Mouse (Mus musculus): ENCODE measurements around the gene Ano4. TPM values are rescaled to one million over a fixed set of nuclear protein-coding genes. Genes with fewer than 3 reads are reported as not detected.

The Ano4 gene
- polyA plus RNA-seq, 1 experiment, result not detected

DNA sequence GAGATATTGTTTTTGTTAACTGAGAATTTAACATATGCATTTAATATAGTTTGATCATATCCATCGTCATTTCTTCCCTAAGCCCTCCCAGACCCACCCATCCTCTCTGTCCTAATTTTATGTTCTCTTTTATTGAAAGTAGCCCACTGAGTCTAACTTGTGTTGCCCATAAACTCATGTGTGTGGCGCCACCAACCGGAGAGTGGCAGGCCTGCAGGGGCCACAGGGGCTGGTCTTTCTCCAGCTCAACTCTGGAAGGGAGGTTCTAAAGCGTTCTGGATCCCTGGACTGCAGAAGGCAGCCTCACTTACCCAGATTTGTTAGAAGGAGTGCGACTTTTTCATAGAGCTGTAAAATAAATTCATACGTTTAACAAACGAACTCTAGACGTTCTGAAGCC, 361.1 kb downstream of the Ano4 start:
- Histone ChIP-seq H3K36me3 (ENCODE audit: control insufficient read depth, insufficient read depth, low read length) (no peaks in the 10 kb centered on the region), H3K27ac (ENCODE audit: insufficient read depth, low read length) (no peak overlapping the region), H3K27me3 (ENCODE audit: control insufficient read depth, insufficient read depth, low read length) (no peaks in the 10 kb centered on the region), H3K4me3 (ENCODE audit: extremely low read depth, insufficient read depth, insufficient read length) (no peak overlapping the region), H3K4me1 (ENCODE audit: control insufficient read depth, insufficient read depth, insufficient read length) (no peaks in the 10 kb centered on the region)
- no peak for DNase-seq (ENCODE audit: low read depth in 1 of 2, low spot score in 2 of 2)
- TF ChIP-seq CTCF (IDR thresholded peaks at IDR 0.05; ENCODE audit: extremely low read depth, insufficient read depth, insufficient read length, insufficient replicate concordance), result no peak
- no peak for TF ChIP-seq POLR2A (IDR thresholded peaks at IDR 0.05; ENCODE audit: low read depth, low read length)
- 35% methylated on average over 8 of the region's 8 CpGs for WGBS

DNA sequence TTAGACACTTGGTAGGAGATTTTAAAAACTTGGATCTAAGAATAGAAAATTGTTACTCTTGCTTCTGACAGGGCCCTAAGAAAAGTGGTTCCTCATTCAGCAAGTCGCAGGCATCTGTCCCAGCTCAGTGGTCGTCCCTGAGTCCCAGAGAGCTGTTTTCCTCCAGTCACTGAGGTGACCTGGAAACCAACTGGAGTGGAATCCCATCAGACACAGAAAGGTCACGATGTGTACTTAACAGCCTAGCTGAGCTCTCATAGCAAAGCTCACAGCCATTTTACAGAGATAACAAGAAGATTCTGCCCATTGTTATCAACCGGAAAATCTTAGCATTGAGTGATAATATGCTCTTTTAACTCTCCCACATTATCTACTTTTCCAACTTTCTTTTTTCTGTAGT, 365.1 kb downstream of the Ano4 start:
- no peaks in the 10 kb centered on the region for H3K36me3 ChIP-seq (ENCODE audit: control insufficient read depth, insufficient read depth, low read length)
- no peaks in the 10 kb centered on the region for H3K27me3 ChIP-seq (ENCODE audit: control insufficient read depth, insufficient read depth, low read length)
- H3K27ac ChIP-seq (ENCODE audit: insufficient read depth, low read length), result no peak overlapping the region
- TF ChIP-seq CTCF (IDR thresholded peaks at IDR 0.05; ENCODE audit: extremely low read depth, insufficient read depth, insufficient read length, insufficient replicate concordance) (no peak), POLR2A (IDR thresholded peaks at IDR 0.05; ENCODE audit: low read depth, low read length) (no peak)
- WGBS, result 68% methylated on average over 4 of the region's 4 CpGs
- no peaks in the 10 kb centered on the region for H3K4me1 ChIP-seq (ENCODE audit: control insufficient read depth, insufficient read depth, insufficient read length)
- H3K4me3 ChIP-seq (ENCODE audit: extremely low read depth, insufficient read depth, insufficient read length), result no peak overlapping the region
- no peak for DNase-seq (ENCODE audit: low read depth in 1 of 2, low spot score in 2 of 2)

- TF ChIP-seq CTCF (IDR thresholded peaks at IDR 0.05; ENCODE audit: extremely low read depth, insufficient read depth, insufficient read length, insufficient replicate concordance) (no peak), POLR2A (IDR thresholded peaks at IDR 0.05; ENCODE audit: low read depth, low read length) (no peak)
- WGBS, result 78% methylated on average over 6 of the region's 6 CpGs
- Histone ChIP-seq H3K4me1 (ENCODE audit: control insufficient read depth, insufficient read depth, insufficient read length) (no peaks in the 10 kb centered on the region), H3K4me3 (ENCODE audit: extremely low read depth, insufficient read depth, insufficient read length) (no peak overlapping the region), H3K27ac (ENCODE audit: insufficient read depth, low read length) (no peak overlapping the region), H3K27me3 (ENCODE audit: control insufficient read depth, insufficient read depth, low read length) (no peaks in the 10 kb centered on the region), H3K36me3 (ENCODE audit: control insufficient read depth, insufficient read depth, low read length) (no peaks in the 10 kb centered on the region)
- DNase-seq (ENCODE audit: low read depth in 1 of 2, low spot score in 2 of 2), result no peak
Measured at GRCm38 (mm10) chr10:88978932-88979331, 365.6 kb downstream of the Ano4 start.

- Histone ChIP-seq H3K27me3 (ENCODE audit: control insufficient read depth, insufficient read depth, low read length) (no peaks in the 10 kb centered on the region), H3K27ac (ENCODE audit: insufficient read depth, low read length) (no peak overlapping the region), H3K4me1 (ENCODE audit: control insufficient read depth, insufficient read depth, insufficient read length) (no peaks in the 10 kb centered on the region), H3K36me3 (ENCODE audit: control insufficient read depth, insufficient read depth, low read length) (no peaks in the 10 kb centered on the region), H3K4me3 (ENCODE audit: extremely low read depth, insufficient read depth, insufficient read length) (no peak overlapping the region)
- no peak for TF ChIP-seq POLR2A (IDR thresholded peaks at IDR 0.05; ENCODE audit: low read depth, low read length)
- no peak for TF ChIP-seq CTCF (IDR thresholded peaks at IDR 0.05; ENCODE audit: extremely low read depth, insufficient read depth, insufficient read length, insufficient replicate concordance)
- DNase-seq (ENCODE audit: low read depth in 1 of 2, low spot score in 2 of 2), result no peak
- WGBS, result 80% methylated on average over 7 of the region's 7 CpGs
Measured at GRCm38 (mm10) chr10:88970951-88971725, 373.4 kb downstream of the Ano4 start.

DNA sequence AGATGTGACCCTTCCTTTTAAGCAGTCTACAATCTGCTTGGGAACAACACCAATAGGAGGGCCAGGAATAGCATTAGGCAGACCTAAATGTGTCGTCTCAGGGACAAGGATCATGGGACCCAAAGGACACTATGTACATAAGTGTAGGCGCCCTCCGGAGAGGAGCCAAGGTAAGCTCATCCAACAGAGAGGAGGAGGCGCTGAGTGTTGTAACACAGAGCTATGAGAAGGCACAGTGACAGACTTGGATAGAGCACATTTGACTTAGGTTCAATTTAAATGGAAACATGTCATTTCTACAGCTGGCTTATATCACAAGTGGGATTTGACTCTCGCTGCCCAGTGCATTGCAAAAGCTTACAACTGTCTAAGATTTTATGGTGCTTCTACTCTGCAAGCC, 376.0 kb downstream of the Ano4 start:
- TF ChIP-seq CTCF (IDR thresholded peaks at IDR 0.05; ENCODE audit: extremely low read depth, insufficient read depth, insufficient read length, insufficient replicate concordance) (no peak), POLR2A (IDR thresholded peaks at IDR 0.05; ENCODE audit: low read depth, low read length) (no peak)
- H3K36me3 ChIP-seq (ENCODE audit: control insufficient read depth, insufficient read depth, low read length), result no peaks in the 10 kb centered on the region
- no peak overlapping the region for H3K27ac ChIP-seq (ENCODE audit: insufficient read depth, low read length)
- no peak overlapping the region for H3K4me3 ChIP-seq (ENCODE audit: extremely low read depth, insufficient read depth, insufficient read length)
- DNase-seq (ENCODE audit: low read depth in 1 of 2, low spot score in 2 of 2), result no peak
- H3K27me3 ChIP-seq (ENCODE audit: control insufficient read depth, insufficient read depth, low read length), result no peaks in the 10 kb centered on the region
- WGBS, result 89% methylated on average over 5 of the region's 5 CpGs
- no peaks in the 10 kb centered on the region for H3K4me1 ChIP-seq (ENCODE audit: control insufficient read depth, insufficient read depth, insufficient read length)

DNA sequence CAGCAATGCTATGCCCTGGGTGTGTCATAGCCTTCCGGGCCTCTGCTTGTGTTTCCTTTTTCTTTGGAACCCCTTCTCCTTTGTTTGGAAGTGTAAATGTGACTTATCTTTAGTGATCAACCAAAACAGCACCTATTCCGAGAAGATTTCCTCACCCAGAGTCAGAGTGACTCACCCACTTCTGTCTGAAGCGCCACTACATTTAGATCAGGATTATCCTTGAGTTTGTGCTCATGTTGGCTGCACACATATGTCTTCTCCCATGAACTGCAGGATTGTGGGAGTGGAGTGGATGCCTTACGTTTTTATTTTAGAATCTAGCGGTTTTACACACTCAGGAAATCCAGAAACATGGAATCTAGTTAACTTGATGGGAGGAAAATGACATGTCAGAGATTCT, 383.8 kb downstream of the Ano4 start:
- TF ChIP-seq CTCF (IDR thresholded peaks at IDR 0.05; ENCODE audit: extremely low read depth, insufficient read depth, insufficient read length, insufficient replicate concordance) (no peak), POLR2A (IDR thresholded peaks at IDR 0.05; ENCODE audit: low read depth, low read length) (no peak)
- H3K27me3 ChIP-seq (ENCODE audit: control insufficient read depth, insufficient read depth, low read length), result no peaks in the 10 kb centered on the region
- no peaks in the 10 kb centered on the region for H3K4me1 ChIP-seq (ENCODE audit: control insufficient read depth, insufficient read depth, insufficient read length)
- H3K4me3 ChIP-seq (ENCODE audit: extremely low read depth, insufficient read depth, insufficient read length), result no peak overlapping the region
- DNase-seq (ENCODE audit: low read depth in 1 of 2, low spot score in 2 of 2), result no peak
- H3K27ac ChIP-seq (ENCODE audit: insufficient read depth, low read length), result no peak overlapping the region
- WGBS, result 69% methylated on average over 5 of the region's 5 CpGs
- H3K36me3 ChIP-seq (ENCODE audit: control insufficient read depth, insufficient read depth, low read length), result no peaks in the 10 kb centered on the region

GRCm38 (mm10) chr10:88950297-88950653, 394.3 kb downstream of the Ano4 start:
- 75% methylated on average over 4 of the region's 4 CpGs for WGBS
- no peak overlapping the region for H3K4me3 ChIP-seq (ENCODE audit: extremely low read depth, insufficient read depth, insufficient read length)
- H3K27me3 ChIP-seq (ENCODE audit: control insufficient read depth, insufficient read depth, low read length), result no peaks in the 10 kb centered on the region
- H3K4me1 ChIP-seq (ENCODE audit: control insufficient read depth, insufficient read depth, insufficient read length), result no peaks in the 10 kb centered on the region
- DNase-seq (ENCODE audit: low read depth in 1 of 2, low spot score in 2 of 2), result no peak
- TF ChIP-seq POLR2A (IDR thresholded peaks at IDR 0.05; ENCODE audit: low read depth, low read length) (no peak), CTCF (IDR thresholded peaks at IDR 0.05; ENCODE audit: extremely low read depth, insufficient read depth, insufficient read length, insufficient replicate concordance) (no peak)
- no peaks in the 10 kb centered on the region for H3K36me3 ChIP-seq (ENCODE audit: control insufficient read depth, insufficient read depth, low read length)
- no peak overlapping the region for H3K27ac ChIP-seq (ENCODE audit: insufficient read depth, low read length)
